ENCODE assay signal across 7 mouse cellular contexts in the genomic region with DNA sequence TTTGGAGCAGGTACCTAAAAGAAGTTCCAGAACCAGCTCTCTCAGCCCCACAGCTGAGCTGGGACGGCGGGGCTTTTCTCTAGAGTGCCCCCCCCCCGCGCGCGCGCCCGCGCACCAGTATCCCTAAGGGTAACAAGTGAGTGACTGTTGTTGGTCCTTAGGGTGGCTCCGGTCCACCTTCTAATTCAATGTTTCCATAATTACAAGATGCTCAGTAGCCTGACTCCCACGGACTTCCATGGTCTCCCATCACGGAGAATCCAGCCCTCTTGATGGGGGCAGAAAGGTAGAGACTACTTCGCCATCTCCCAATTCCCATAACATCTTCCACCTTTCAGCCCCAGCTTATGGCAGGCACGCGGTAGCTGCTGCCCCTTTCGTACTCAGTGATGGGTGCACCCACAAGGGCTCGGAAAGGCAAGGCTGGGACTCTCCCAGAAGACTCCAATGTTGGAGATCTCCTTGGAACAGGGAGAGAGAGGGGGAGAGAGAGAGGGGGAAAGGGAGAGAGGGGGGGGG. TPM values are rescaled to one million over a fixed set of nuclear protein-coding genes. Genes with fewer than 3 reads are reported as not detected.
A peak's percentile ranks its signal among the peaks of the same experiment; 100 is the strongest.
DNase-seq lines count a peak whose midpoint lies in the region; ATAC-seq and TF ChIP-seq lines count a peak whose summit lies in the region.

No protein-coding gene starts in this region.

- no peaks in the 10 kb centered on the region for H3K27me3 ChIP-seq in lung, postnatal 0 days (replicated peaks; ENCODE audit: insufficient read depth, low read length)
- H3K27me3 ChIP-seq in embryonic facial prominence, embryonic 13.5 days, result no peaks in the 10 kb centered on the region
- no peaks in the 10 kb centered on the region for H3K27me3 ChIP-seq in intestine, embryonic 16.5 days (replicated peaks; ENCODE audit: control insufficient read depth, insufficient read depth, low read length)
- no peaks in the 10 kb centered on the region for H3K27me3 ChIP-seq in neural tube, embryonic 14.5 days (ENCODE audit: control insufficient read depth, insufficient read depth, low read length)

- no peak overlapping the region for H3K9ac ChIP-seq in lung, postnatal 0 days (replicated peaks; ENCODE audit: low read depth)
- H3K9ac ChIP-seq in embryonic facial prominence, embryonic 13.5 days, result peak overlapping the region; percentile 94
- H3K9ac ChIP-seq in intestine, embryonic 16.5 days (ENCODE audit: low read depth, low read length), result peak overlapping the region; percentile 93
- peak overlapping the region; percentile 96 for H3K9ac ChIP-seq in neural tube, embryonic 14.5 days (replicated peaks; ENCODE audit: low read depth, low read length)

- 1% methylated on average over 17 of the region's 17 CpGs for WGBS in lung, postnatal 0 days
- 1% methylated on average over 17 of the region's 17 CpGs for WGBS in embryonic facial prominence, embryonic 13.5 days
- under 1% methylated on average over 17 of the region's 17 CpGs for WGBS in intestine, embryonic 16.5 days
- WGBS in neural tube, embryonic 14.5 days, result 0% methylated on average over 17 of the region's 17 CpGs

- H3K9me3 ChIP-seq in lung, postnatal 0 days (ENCODE audit: low read length), result no peaks in the 10 kb centered on the region
- no peaks in the 10 kb centered on the region for H3K9me3 ChIP-seq in embryonic facial prominence, embryonic 13.5 days
- no peaks in the 10 kb centered on the region for H3K9me3 ChIP-seq in intestine, embryonic 16.5 days (ENCODE audit: control insufficient read depth, low read length)
- H3K9me3 ChIP-seq in neural tube, embryonic 14.5 days (ENCODE audit: control insufficient read depth, low read length), result no peaks in the 10 kb centered on the region

- no peak overlapping the region for H3K27ac ChIP-seq in lung, postnatal 0 days (ENCODE audit: low read length)
- peak overlapping the region; percentile 90 for H3K27ac ChIP-seq in embryonic facial prominence, embryonic 13.5 days
- H3K27ac ChIP-seq in intestine, embryonic 16.5 days (ENCODE audit: low read length), result no peak overlapping the region
- H3K27ac ChIP-seq in neural tube, embryonic 14.5 days (ENCODE audit: low read depth, low read length), result peak overlapping the region; percentile 92

- DNase-seq in lung, postnatal 0 days (ENCODE audit: low spot score), result no peak
- no peak for DNase-seq in lung, postnatal 14 days
- DNase-seq in adrenal gland, postnatal 25 days, result no peak

- ATAC-seq in lung, postnatal 0 days, result no peak
- ATAC-seq in embryonic facial prominence, embryonic 13.5 days (ENCODE audit: insufficient number of reproducible peaks, insufficient read depth, low FRiP score, low TSS enrichment, low read depth), result no peak
- 0 out of 2 replicates have a peak, but pooled peaks have one; percentile 13 for ATAC-seq in intestine, embryonic 16.5 days
- ATAC-seq in neural tube, embryonic 14.5 days (ENCODE audit: low read depth), result peak; percentile 39
- no peak for ATAC-seq in monocyte, adult 5-6 weeks (replicated peaks; ENCODE audit: insufficient number of reproducible peaks, low FRiP score, low TSS enrichment, poor library complexity, severe bottlenecking)

- H3K36me3 ChIP-seq in lung, postnatal 0 days (ENCODE audit: insufficient read depth, low read length), result peaks cover 23% of the 10 kb centered on the region
- H3K36me3 ChIP-seq in embryonic facial prominence, embryonic 13.5 days, result peaks cover 63% of the 10 kb centered on the region
- peaks cover 22% of the 10 kb centered on the region for H3K36me3 ChIP-seq in intestine, embryonic 16.5 days (ENCODE audit: control insufficient read depth, insufficient read depth, low read length)
- peaks cover 48% of the 10 kb centered on the region for H3K36me3 ChIP-seq in neural tube, embryonic 14.5 days (ENCODE audit: control insufficient read depth, insufficient read depth, low read length)

- TF ChIP-seq CTCF in lung, postnatal 0 days (IDR thresholded peaks at IDR 0.05), result no peak

- H3K4me3 ChIP-seq in lung, postnatal 0 days (ENCODE audit: low read depth, low read length), result peak overlapping the region; percentile 50
- peak overlapping the region; percentile 79 for H3K4me3 ChIP-seq in embryonic facial prominence, embryonic 13.5 days
- peak overlapping the region; percentile 85 for H3K4me3 ChIP-seq in intestine, embryonic 16.5 days (ENCODE audit: low read length)
- peak overlapping the region; percentile 88 for H3K4me3 ChIP-seq in neural tube, embryonic 14.5 days (ENCODE audit: low read depth, low read length)

- peaks cover 4% of the 10 kb centered on the region; the same call in 1 of the 2 replicates for H3K4me1 ChIP-seq in lung, postnatal 0 days (ENCODE audit: insufficient read depth, low read depth, low read length)
- peaks cover 33% of the 10 kb centered on the region for H3K4me1 ChIP-seq in embryonic facial prominence, embryonic 13.5 days
- peaks cover 16% of the 10 kb centered on the region for H3K4me1 ChIP-seq in intestine, embryonic 16.5 days (ENCODE audit: control insufficient read depth, insufficient read depth, low read length)
- H3K4me1 ChIP-seq in neural tube, embryonic 14.5 days (ENCODE audit: control insufficient read depth, insufficient read depth, low read length), result peaks cover 14% of the 10 kb centered on the region; the same call in 1 of the 2 replicates

- no peak for TF ChIP-seq EP300 in lung, postnatal 0 days (IDR thresholded peaks at IDR 0.05)

- H3K4me2 ChIP-seq in lung, postnatal 0 days (replicated peaks; ENCODE audit: low read depth, low read length), result peak overlapping the region; percentile 82
- H3K4me2 ChIP-seq in embryonic facial prominence, embryonic 13.5 days, result peak overlapping the region; percentile 86
- peak overlapping the region; percentile 90 for H3K4me2 ChIP-seq in intestine, embryonic 16.5 days (ENCODE audit: low read depth, low read length)
- H3K4me2 ChIP-seq in neural tube, embryonic 14.5 days (ENCODE audit: low read depth, low read length), result peak overlapping the region; percentile 90

RNA-seq across cellular contexts. Expression of a gene that starts 1.1 kb away (rescaled TPM):
- 15.1 and 18.9 TPM in 2 replicates for polyA plus RNA-seq in lung, postnatal 0 days (2015; fragmentation: Nextera tagmentation; extraction: Ambion mirVana)
- 99.9 and 107 TPM in 2 replicates for polyA plus RNA-seq in embryonic facial prominence, embryonic 13.5 days (2015; fragmentation: Nextera tagmentation; extraction: Ambion mirVana)
- 29.9 and 32.3 TPM in 2 replicates for polyA plus RNA-seq in intestine, embryonic 16.5 days (2015; fragmentation: Nextera tagmentation; extraction: Ambion mirVana)
- polyA plus RNA-seq in neural tube, embryonic 14.5 days (2014; fragmentation: Nextera tagmentation; extraction: Ambion mirVana), result 132 and 146 TPM in 2 replicates
- 30.5 and 32.8 TPM in 2 replicates for total RNA-seq in adrenal gland, postnatal 25 days (2021)
- 0.58 TPM in 1 of 3 replicates, not detected in the others for total RNA-seq in monocyte, adult 5-6 weeks (2017)

RNA-seq across cellular contexts. Expression of a gene that starts 13.1 kb away (rescaled TPM):
- 143 and 155 TPM in 2 replicates for polyA plus RNA-seq in lung, postnatal 0 days (2015; fragmentation: Nextera tagmentation; extraction: Ambion mirVana)
- polyA plus RNA-seq in embryonic facial prominence, embryonic 13.5 days (2015; fragmentation: Nextera tagmentation; extraction: Ambion mirVana), result 82.6 and 87.1 TPM in 2 replicates
- polyA plus RNA-seq in intestine, embryonic 16.5 days (2015; fragmentation: Nextera tagmentation; extraction: Ambion mirVana), result 72.8 and 78.7 TPM in 2 replicates
- 36.3 and 39.1 TPM in 2 replicates for polyA plus RNA-seq in neural tube, embryonic 14.5 days (2014; fragmentation: Nextera tagmentation; extraction: Ambion mirVana)
- total RNA-seq in adrenal gland, postnatal 25 days (2021), result 143 and 161 TPM in 2 replicates
- total RNA-seq in monocyte, adult 5-6 weeks (2017), result 32.4 to 64.6 TPM (median 53.0 TPM) in 3 replicates

RNA-seq across cellular contexts. Expression of a gene that starts 26.3 kb away (rescaled TPM):
- 18.8 and 22.4 TPM in 2 replicates for polyA plus RNA-seq in lung, postnatal 0 days (2015; fragmentation: Nextera tagmentation; extraction: Ambion mirVana)
- polyA plus RNA-seq in embryonic facial prominence, embryonic 13.5 days (2015; fragmentation: Nextera tagmentation; extraction: Ambion mirVana), result 45.3 and 47.5 TPM in 2 replicates
- 32.1 and 35.0 TPM in 2 replicates for polyA plus RNA-seq in intestine, embryonic 16.5 days (2015; fragmentation: Nextera tagmentation; extraction: Ambion mirVana)
- 37.6 and 48.8 TPM in 2 replicates for polyA plus RNA-seq in neural tube, embryonic 14.5 days (2014; fragmentation: Nextera tagmentation; extraction: Ambion mirVana)
- total RNA-seq in adrenal gland, postnatal 25 days (2021), result 196 and 223 TPM in 2 replicates
- 74.0 to 103 TPM (median 96.6 TPM) in 3 replicates for total RNA-seq in monocyte, adult 5-6 weeks (2017)

RNA-seq across cellular contexts. Expression of a gene that starts 29.2 kb away (rescaled TPM):
- polyA plus RNA-seq in lung, postnatal 0 days (2015; fragmentation: Nextera tagmentation; extraction: Ambion mirVana), result 3.0 and 3.7 TPM in 2 replicates
- polyA plus RNA-seq in embryonic facial prominence, embryonic 13.5 days (2015; fragmentation: Nextera tagmentation; extraction: Ambion mirVana), result 0.34 and 0.41 TPM in 2 replicates
- 0.48 and 0.56 TPM in 2 replicates for polyA plus RNA-seq in intestine, embryonic 16.5 days (2015; fragmentation: Nextera tagmentation; extraction: Ambion mirVana)
- polyA plus RNA-seq in neural tube, embryonic 14.5 days (2014; fragmentation: Nextera tagmentation; extraction: Ambion mirVana), result 0.36 and 0.52 TPM in 2 replicates
- 3.2 and 4.0 TPM in 2 replicates for total RNA-seq in adrenal gland, postnatal 25 days (2021)
- 23.9 to 28.8 TPM (median 26.8 TPM) in 3 replicates for total RNA-seq in monocyte, adult 5-6 weeks (2017)

RNA-seq across cellular contexts. Expression of a gene that starts 38.8 kb away (rescaled TPM):
- polyA plus RNA-seq in lung, postnatal 0 days (2015; fragmentation: Nextera tagmentation; extraction: Ambion mirVana), result not detected in 2 replicates
- polyA plus RNA-seq in embryonic facial prominence, embryonic 13.5 days (2015; fragmentation: Nextera tagmentation; extraction: Ambion mirVana), result 0.08 and 0.15 TPM in 2 replicates
- polyA plus RNA-seq in intestine, embryonic 16.5 days (2015; fragmentation: Nextera tagmentation; extraction: Ambion mirVana), result 0.23 and 0.38 TPM in 2 replicates
- not detected in 2 replicates for polyA plus RNA-seq in neural tube, embryonic 14.5 days (2014; fragmentation: Nextera tagmentation; extraction: Ambion mirVana)
- not detected in 2 replicates for total RNA-seq in adrenal gland, postnatal 25 days (2021)
- total RNA-seq in monocyte, adult 5-6 weeks (2017), result 1.8 to 3.3 TPM (median 2.2 TPM) in 3 replicates

Comparison
In these comparisons a context has a peak if more than half of its experiments do, and no peak if none do; other contexts are left out.
1. ATAC-seq: peak in intestine, embryonic 16.5 days (single experiment) and neural tube, embryonic 14.5 days (single experiment); none in lung, postnatal 0 days (single experiment), embryonic facial prominence, embryonic 13.5 days (single experiment) and monocyte, adult 5-6 weeks (single experiment).
2. H3K27ac ChIP-seq: peak in embryonic facial prominence, embryonic 13.5 days (single experiment) and neural tube, embryonic 14.5 days (single experiment); none in lung, postnatal 0 days (single experiment) and intestine, embryonic 16.5 days (single experiment).
3. Peak in every context shown above with its lines, with median percentiles within 50 percentile points of each other: H3K4me2 ChIP-seq and H3K4me3 ChIP-seq.